Mouse (Mus musculus) forebrain, embryonic 12.5 days (tissue): Measurements from ENCODE around the gene Slc37a1. TPM values are rescaled to one million over a fixed set of nuclear protein-coding genes. Genes with fewer than 3 reads are reported as not detected.

Experiments
- ATAC-seq: fragments of 200-750 bp; cut with Nextera tagmentation; 2 replicates; pipeline ENCODE4 v1.8.0; 2017; ENCODE audit warnings: moderate TSS enrichment; ENCODE audit not compliant: low FRiP score
- H3K27ac ChIP-seq: fragments of 300-500 bp; sonication (generic); 2 replicates; pipeline ENCODE4 v1.5.1; 2016; ENCODE audit warnings: mild to moderate bottlenecking
- H3K27me3 ChIP-seq: fragments of 300-500 bp; sonication (generic); 2 replicates; pipeline ENCODE4 v1.6.1; 2016; ENCODE audit warnings: mild to moderate bottlenecking
- H3K36me3 ChIP-seq: fragments of 300-500 bp; sonication (generic); replicated peaks from 2 replicates; pipeline ENCODE4 v1.6.1; 2016; ENCODE audit warnings: mild to moderate bottlenecking
- H3K4me1 ChIP-seq: fragments of 300-500 bp; sonication (generic); 2 replicates; pipeline ENCODE4 v1.6.1; 2016
- H3K4me2 ChIP-seq: fragments of 300-500 bp; sonication (generic); 2 replicates; pipeline ENCODE4 v1.6.1; 2016; ENCODE audit warnings: mild to moderate bottlenecking, moderate library complexity
- H3K4me3 ChIP-seq: fragments of 300-500 bp; sonication (generic); replicated peaks from 2 replicates; pipeline ENCODE4 v1.5.1; 2016; ENCODE audit warnings: mild to moderate bottlenecking
- H3K9ac ChIP-seq: fragments of 300-500 bp; sonication (generic); 2 replicates; pipeline ENCODE4 v1.6.1; 2016; ENCODE audit warnings: mild to moderate bottlenecking
- H3K9me3 ChIP-seq: fragments of 300-500 bp; sonication (generic); 2 replicates; pipeline ENCODE4 v1.6.1; 2016
- WGBS: fragments of 180-500 bp; shearing (Covaris S2); methylation state at CpG from one replicate; pipeline ENCODE4 v1.1.7; 2016; 5-methylcytosine and 5-hydroxymethylcytosine counted together
- polyA plus RNA-seq: library from polyadenylated mRNA; unstranded; fragments of >200 nt; fragmentation: Nextera tagmentation; extraction: Ambion mirVana; gene quantifications from 2 replicates; pipeline ENCODE4 v1.2.1, GENCODE M21; 2016

Gene Slc37a1
- polyA plus RNA-seq, 1 experiment from 2014 or later, result 9.4 TPM

DNA sequence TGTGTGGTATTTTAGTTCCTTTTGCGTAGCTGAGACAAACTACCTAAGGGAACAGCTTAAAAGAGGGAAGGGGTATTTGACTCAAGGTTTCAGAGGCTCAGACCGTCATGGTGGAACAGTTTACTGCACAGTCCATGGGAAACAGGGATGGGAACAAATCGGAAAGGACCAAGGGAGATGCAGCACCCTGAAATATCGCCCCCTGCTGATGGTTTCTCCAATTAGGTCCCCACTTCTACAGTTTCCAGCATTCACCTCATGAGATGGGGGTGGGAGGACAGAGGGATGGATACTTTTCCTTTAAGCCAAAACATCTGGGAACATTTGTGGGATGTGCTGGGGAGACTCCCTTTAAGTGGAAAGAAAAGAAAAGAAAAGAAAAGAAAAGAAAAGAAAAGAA, 26.8 kb upstream of the Slc37a1 start:
- H3K36me3 ChIP-seq, result no peaks in the 10 kb centered on the region
- 0 out of 2 replicates have a peak, but pooled peaks cover 3% of the 10 kb centered on the region for H3K4me1 ChIP-seq
- H3K9me3 ChIP-seq, result no peaks in the 10 kb centered on the region
- H3K4me3 ChIP-seq, result no peak overlapping the region
- ATAC-seq, result no peak
- no peak overlapping the region for H3K9ac ChIP-seq
- H3K27ac ChIP-seq, result no peak overlapping the region
- H3K4me2 ChIP-seq, result no peak overlapping the region
- 75% methylated on average over 4 of the region's 4 CpGs for WGBS
- no peaks in the 10 kb centered on the region for H3K27me3 ChIP-seq

DNA sequence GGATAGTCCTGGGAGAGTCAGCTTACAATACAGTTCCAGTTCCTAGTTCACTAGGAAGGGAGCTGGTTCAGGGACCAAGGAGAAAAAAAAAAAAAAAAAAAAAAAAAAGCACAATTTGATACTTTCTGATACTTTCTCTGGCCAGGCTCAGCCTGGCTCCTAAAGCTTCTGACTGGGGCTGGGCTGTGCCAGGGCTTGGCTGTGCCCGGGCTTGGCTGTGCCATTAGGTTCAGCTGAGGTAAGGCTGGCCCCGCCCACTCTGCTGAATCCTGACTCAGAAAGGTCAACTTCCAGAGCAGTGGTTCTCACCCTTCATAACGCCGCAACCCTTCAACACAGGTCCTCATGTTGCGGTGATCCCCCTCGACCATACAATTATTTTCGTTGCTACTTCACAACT, 26.2 kb upstream of the Slc37a1 start:
- Histone ChIP-seq H3K9me3 (no peaks in the 10 kb centered on the region), H3K4me3 (no peak overlapping the region), H3K4me1 (0 out of 2 replicates have a peak, but pooled peaks cover 7% of the 10 kb centered on the region), H3K36me3 (no peaks in the 10 kb centered on the region), H3K9ac (no peak overlapping the region), H3K27ac (no peak overlapping the region), H3K27me3 (no peaks in the 10 kb centered on the region), H3K4me2 (no peak overlapping the region)
- no peak for ATAC-seq
- WGBS, result 90% methylated on average over 7 of the region's 7 CpGs

DNA sequence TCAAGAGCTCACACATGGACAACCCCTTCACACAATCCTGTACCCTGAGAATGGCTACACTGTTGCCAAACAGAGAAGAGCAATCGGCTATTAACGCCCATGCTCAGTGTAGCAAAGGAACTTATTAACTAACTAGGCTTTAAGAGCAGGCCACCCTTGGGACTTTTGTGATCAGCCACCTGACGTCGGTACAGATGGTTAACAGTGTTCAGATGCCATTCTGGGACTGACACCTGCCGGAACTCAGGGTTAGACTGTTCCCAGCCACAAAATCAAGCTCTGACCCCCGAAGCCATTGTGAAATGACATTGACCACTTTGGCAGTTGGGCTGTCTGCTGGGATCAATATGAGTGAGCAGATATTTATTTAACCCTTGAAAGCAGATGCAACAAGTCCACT, 25.2 kb upstream of the Slc37a1 start:
- 89% methylated on average over 6 of the region's 6 CpGs for WGBS
- H3K27me3 ChIP-seq, result no peaks in the 10 kb centered on the region
- no peak overlapping the region for H3K27ac ChIP-seq
- H3K4me3 ChIP-seq, result no peak overlapping the region
- no peak for ATAC-seq
- no peak overlapping the region for H3K4me2 ChIP-seq
- H3K4me1 ChIP-seq, result 0 out of 2 replicates have a peak, but pooled peaks cover 7% of the 10 kb centered on the region
- H3K9ac ChIP-seq, result no peak overlapping the region
- H3K9me3 ChIP-seq, result no peaks in the 10 kb centered on the region
- H3K36me3 ChIP-seq, result no peaks in the 10 kb centered on the region

DNA sequence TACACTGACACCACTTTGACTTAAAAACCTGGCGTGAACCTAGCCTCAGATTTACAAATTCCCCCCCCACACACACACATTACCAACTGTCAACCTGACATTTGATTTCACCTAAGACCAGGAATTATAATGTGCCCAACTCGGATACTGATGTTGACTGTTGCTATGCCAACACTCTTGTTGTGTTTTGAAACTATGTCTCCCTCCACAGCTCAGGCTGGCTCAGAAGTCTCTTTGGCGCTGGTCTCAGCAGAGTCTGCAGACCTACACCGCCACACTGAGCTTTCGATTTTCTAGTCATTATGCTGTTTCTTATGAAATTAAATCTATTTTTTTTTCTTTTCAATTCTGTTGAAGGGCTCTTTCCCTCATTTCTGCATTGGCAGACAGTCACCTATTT, 23.9 kb upstream of the Slc37a1 start:
- 75% methylated on average over 5 of the region's 5 CpGs for WGBS
- ATAC-seq, result no peak
- H3K27me3 ChIP-seq, result no peaks in the 10 kb centered on the region

DNA sequence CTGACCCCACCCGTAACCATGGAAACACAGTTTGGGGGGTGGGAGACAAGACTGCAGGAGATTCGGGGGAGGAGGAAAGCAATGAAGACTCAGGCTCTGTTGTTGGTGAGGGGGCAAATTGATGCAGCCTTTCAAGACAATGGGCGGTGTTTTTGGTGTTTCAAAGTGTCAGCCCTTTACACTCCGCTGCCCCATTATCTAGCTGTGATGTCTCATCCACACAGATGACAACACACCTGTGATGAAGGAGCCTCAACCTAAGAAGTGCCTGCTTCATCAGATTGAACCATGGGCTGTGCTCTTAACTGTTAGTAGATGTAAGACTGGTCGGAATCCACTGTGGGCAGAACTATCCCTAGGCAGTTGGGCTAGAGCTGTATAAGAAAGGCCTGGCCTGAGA, 22.8 kb upstream of the Slc37a1 start:
- no peak overlapping the region for H3K4me3 ChIP-seq
- no peaks in the 10 kb centered on the region for H3K27me3 ChIP-seq
- H3K9ac ChIP-seq, result no peak overlapping the region
- H3K4me2 ChIP-seq, result no peak overlapping the region
- 0 out of 2 replicates have a peak, but pooled peaks cover 7% of the 10 kb centered on the region for H3K4me1 ChIP-seq
- WGBS, result 93% methylated on average over 5 of the region's 5 CpGs
- H3K27ac ChIP-seq, result no peak overlapping the region
- H3K36me3 ChIP-seq, result no peaks in the 10 kb centered on the region
- H3K9me3 ChIP-seq, result no peaks in the 10 kb centered on the region
- no peak for ATAC-seq

More for the DNA sequence above, 23.9 kb upstream of the Slc37a1 start:
- H3K9ac ChIP-seq, result no peak overlapping the region
- no peak overlapping the region for H3K4me3 ChIP-seq
- H3K4me1 ChIP-seq, result 0 out of 2 replicates have a peak, but pooled peaks cover 7% of the 10 kb centered on the region
- no peaks in the 10 kb centered on the region for H3K9me3 ChIP-seq
- H3K36me3 ChIP-seq, result no peaks in the 10 kb centered on the region
- no peak overlapping the region for H3K4me2 ChIP-seq
- no peak overlapping the region for H3K27ac ChIP-seq

DNA sequence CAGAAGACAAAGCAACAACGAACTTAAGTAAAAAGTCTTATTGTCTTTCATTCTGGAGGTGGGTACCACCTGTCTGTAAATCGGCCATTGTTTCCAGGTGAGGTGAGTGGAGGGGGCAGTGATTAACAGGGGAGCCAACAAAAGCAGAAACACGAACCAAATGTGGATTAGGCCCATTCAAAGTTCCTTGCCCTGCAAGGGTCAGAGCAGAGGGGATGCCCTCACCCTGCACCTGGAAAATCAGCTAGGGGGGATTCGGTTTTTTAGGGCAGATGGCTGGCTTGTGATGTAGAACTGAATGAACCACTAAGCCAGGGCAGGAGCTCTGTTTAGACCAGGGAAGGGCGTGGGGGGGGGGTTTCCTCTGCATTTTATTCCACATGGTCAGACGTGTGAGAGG, 22.2 kb upstream of the Slc37a1 start:
- 0 out of 2 replicates have a peak, but pooled peaks cover 7% of the 10 kb centered on the region for H3K4me1 ChIP-seq
- no peak overlapping the region for H3K27ac ChIP-seq
- H3K9ac ChIP-seq, result no peak overlapping the region
- WGBS, result 43% methylated on average over 6 of the region's 6 CpGs
- no peaks in the 10 kb centered on the region for H3K27me3 ChIP-seq
- no peaks in the 10 kb centered on the region for H3K36me3 ChIP-seq
- no peaks in the 10 kb centered on the region for H3K9me3 ChIP-seq
- no peak overlapping the region for H3K4me2 ChIP-seq
- ATAC-seq, result no peak
- H3K4me3 ChIP-seq, result no peak overlapping the region

DNA sequence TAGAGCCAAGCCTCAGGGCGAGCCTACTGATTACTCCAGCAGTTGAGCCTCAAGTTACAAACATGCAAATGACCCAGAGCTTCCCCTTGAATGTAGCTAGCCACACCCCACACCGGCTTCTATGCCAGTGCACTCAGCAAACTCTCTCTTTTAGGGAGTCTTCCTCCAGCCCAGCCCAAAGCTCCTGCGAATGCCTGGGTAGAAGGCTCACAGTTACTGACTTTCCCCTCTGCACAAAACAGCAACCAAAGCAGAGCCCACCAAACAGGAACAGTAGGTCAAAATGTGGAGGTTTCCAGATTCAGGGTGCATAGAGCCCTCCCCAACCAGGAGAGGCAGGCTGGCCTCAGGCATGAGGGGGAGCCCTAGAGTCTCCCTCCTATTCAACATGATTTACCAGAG, 21.4 kb upstream of the Slc37a1 start:
- Histone ChIP-seq H3K9ac (no peak overlapping the region), H3K27me3 (no peaks in the 10 kb centered on the region), H3K4me2 (no peak overlapping the region), H3K4me1 (0 out of 2 replicates have a peak, but pooled peaks cover 7% of the 10 kb centered on the region), H3K4me3 (no peak overlapping the region), H3K9me3 (no peaks in the 10 kb centered on the region), H3K27ac (no peak overlapping the region), H3K36me3 (no peaks in the 10 kb centered on the region)
- ATAC-seq, result no peak
- WGBS, result 15% methylated on average over 3 of the region's 3 CpGs

DNA sequence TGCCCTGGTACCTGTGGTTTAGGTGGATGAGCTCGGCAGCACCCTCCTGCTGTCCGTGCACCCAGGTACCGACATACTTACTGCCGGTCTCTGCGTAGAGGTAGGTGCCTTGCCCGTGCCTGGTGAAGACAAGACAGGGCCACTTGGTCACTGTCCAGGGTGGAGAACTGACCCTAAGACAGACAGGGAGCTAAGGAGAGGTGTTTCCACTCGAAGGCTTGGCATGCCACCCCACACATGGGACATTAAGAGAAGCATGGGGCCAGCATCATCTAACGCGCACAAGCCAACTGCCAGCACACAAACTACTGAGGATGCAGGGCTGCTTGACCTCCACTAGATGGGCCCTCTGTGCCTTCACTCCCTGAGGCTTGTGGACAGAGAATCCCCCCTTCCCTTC, 20.8 kb upstream of the Slc37a1 start:
- Histone ChIP-seq H3K27ac (no peak overlapping the region), H3K4me1 (0 out of 2 replicates have a peak, but pooled peaks cover 7% of the 10 kb centered on the region), H3K4me2 (no peak overlapping the region), H3K4me3 (no peak overlapping the region), H3K27me3 (no peaks in the 10 kb centered on the region), H3K9ac (no peak overlapping the region), H3K36me3 (no peaks in the 10 kb centered on the region), H3K9me3 (no peaks in the 10 kb centered on the region)
- no peak for ATAC-seq
- WGBS, result 89% methylated on average over 9 of the region's 9 CpGs

DNA sequence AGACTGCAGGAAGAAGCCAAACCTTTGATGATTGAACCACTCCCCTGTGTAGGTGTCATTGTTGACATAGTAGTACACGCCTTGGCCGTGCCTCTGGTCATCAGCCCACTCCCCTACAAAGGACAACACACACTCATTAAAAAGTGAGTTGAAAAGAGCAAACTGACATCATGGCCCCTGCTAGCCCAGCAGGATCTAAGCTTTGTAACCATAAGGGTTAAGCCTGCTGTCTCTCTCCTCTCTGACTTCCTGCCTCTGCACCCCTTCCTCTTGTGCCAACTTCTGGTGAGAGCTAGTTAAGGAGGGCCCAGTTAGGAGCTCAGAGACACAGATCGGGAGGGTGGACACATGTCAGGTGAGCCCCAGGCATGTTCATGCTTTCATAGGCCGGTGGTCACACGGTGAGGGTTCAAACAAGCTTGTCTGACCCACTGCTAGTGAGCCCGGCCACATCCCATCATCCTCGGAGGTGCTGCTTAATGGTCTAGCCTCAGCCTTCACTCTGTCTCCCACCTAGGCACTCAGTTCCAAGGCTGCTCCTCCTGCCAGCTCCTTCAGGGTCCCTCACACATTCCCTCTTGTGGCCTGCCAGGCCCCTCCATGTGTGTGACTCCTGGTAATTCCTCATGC, 20.2 kb upstream of the Slc37a1 start:
- H3K4me3 ChIP-seq, result no peak overlapping the region
- WGBS, result 83% methylated on average over 7 of the region's 7 CpGs
- H3K36me3 ChIP-seq, result no peaks in the 10 kb centered on the region
- no peak overlapping the region for H3K9ac ChIP-seq
- H3K4me2 ChIP-seq, result no peak overlapping the region
- H3K9me3 ChIP-seq, result no peaks in the 10 kb centered on the region
- no peak for ATAC-seq
- no peak overlapping the region for H3K27ac ChIP-seq
- 0 out of 2 replicates have a peak, but pooled peaks cover 7% of the 10 kb centered on the region for H3K4me1 ChIP-seq
- H3K27me3 ChIP-seq, result no peaks in the 10 kb centered on the region

DNA sequence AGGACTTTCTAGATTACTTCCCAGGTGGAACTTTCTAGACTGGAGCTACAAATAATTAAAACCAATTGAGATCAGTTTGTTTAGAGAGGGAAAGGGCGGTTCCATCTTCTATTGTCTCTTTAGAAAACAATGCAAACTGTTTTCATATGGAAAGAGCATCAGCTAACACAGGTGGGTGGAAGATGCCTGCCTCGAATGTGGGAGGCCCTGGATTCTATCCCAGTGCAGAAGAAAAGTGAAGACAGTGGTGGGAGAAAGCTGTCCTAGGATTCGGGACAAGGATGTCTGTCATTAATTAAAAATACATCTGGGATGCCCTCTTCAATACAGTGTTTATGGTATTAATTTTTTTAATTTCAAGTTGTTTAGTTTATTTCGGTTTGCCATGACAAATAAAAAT, 19.5 kb upstream of the Slc37a1 start:
- H3K27me3 ChIP-seq, result no peaks in the 10 kb centered on the region
- H3K27ac ChIP-seq, result no peak overlapping the region
- H3K4me2 ChIP-seq, result no peak overlapping the region
- 0 out of 2 replicates have a peak, but pooled peaks cover 7% of the 10 kb centered on the region for H3K4me1 ChIP-seq
- H3K36me3 ChIP-seq, result no peaks in the 10 kb centered on the region
- 79% methylated on average over 4 of the region's 4 CpGs for WGBS
- H3K9me3 ChIP-seq, result no peaks in the 10 kb centered on the region
- H3K4me3 ChIP-seq, result no peak overlapping the region
- no peak overlapping the region for H3K9ac ChIP-seq
- ATAC-seq, result no peak

DNA sequence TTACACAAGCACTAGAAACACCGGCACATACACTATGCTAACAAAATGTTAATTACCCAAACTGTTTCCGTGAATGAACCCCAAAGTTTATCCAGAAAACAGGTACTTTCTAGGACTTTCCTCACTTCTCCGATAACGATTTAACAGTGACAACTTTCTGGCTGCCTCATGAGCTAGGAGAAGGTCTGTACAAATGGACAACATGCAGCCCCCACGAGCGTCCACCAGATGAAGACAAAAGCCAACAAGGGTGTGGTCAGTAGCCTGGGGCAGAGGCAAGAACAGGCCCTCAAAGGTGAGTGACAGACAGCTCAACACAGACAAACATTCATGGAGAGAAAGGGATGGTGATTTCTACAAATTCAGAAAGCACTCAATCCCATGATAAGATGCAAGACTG, 19.0 kb upstream of the Slc37a1 start:
- 89% methylated on average over 6 of the region's 6 CpGs for WGBS
- no peak overlapping the region for H3K4me2 ChIP-seq

DNA sequence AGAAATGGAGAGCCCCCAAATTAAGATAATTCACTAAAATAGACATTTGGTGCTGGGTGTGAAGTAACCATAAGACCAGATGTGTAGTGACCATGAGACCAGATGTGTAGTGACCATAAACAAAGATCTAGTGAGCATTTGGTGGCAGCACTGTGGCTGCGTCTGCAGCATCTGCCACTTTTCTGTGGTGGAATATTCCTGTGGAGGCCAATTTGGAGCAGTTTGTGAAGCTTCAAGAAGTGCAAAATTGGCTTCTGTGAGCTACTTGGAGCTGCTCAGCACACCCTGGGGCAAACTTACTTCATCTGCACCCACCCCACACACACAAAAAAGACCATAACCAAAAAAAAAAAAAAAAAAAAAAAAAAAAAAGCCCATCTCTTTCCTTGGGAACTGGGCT, 18.6 kb upstream of the Slc37a1 start:
- no peak for ATAC-seq

More for the DNA sequence above, 19.0 kb upstream of the Slc37a1 start:
- no peaks in the 10 kb centered on the region for H3K9me3 ChIP-seq
- ATAC-seq, result no peak
- no peaks in the 10 kb centered on the region for H3K27me3 ChIP-seq
- H3K36me3 ChIP-seq, result no peaks in the 10 kb centered on the region
- H3K4me1 ChIP-seq, result 0 out of 2 replicates have a peak, but pooled peaks cover 7% of the 10 kb centered on the region
- H3K9ac ChIP-seq, result no peak overlapping the region
- no peak overlapping the region for H3K4me3 ChIP-seq
- H3K27ac ChIP-seq, result no peak overlapping the region

DNA sequence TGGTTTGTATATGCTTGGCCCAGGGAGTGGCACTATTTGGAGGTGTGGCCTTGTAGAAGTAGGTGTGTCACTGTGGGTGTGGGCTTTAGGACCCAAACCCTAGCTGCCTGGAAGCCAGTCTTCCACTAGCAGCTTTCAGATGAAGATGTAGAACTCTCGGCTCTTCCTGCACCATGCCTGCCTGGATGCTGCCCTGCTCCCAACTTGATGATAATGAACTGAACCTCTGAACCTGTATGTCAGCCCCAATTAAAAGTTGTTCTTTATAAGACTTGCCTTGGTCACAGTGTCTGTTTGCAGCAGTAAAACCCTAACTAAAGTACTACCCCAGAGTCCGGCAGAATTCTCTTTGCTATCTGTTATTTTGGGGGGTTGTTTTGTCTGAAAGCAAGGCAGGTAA, 16.8 kb upstream of the Slc37a1 start:
- no peaks in the 10 kb centered on the region for H3K36me3 ChIP-seq
- no peak for ATAC-seq
- no peaks in the 10 kb centered on the region for H3K27me3 ChIP-seq
- WGBS, result 88% methylated on average over 2 of the region's 2 CpGs
- no peak overlapping the region for H3K27ac ChIP-seq
- no peaks in the 10 kb centered on the region for H3K9me3 ChIP-seq
- 0 out of 2 replicates have a peak, but pooled peaks cover 5% of the 10 kb centered on the region for H3K4me1 ChIP-seq
- no peak overlapping the region for H3K9ac ChIP-seq
- no peak overlapping the region for H3K4me2 ChIP-seq
- H3K4me3 ChIP-seq, result no peak overlapping the region

More for the DNA sequence above, 18.6 kb upstream of the Slc37a1 start:
- Histone ChIP-seq H3K4me3 (no peak overlapping the region), H3K9me3 (no peaks in the 10 kb centered on the region), H3K27ac (no peak overlapping the region), H3K9ac (no peak overlapping the region), H3K4me2 (no peak overlapping the region), H3K27me3 (no peaks in the 10 kb centered on the region), H3K36me3 (no peaks in the 10 kb centered on the region), H3K4me1 (0 out of 2 replicates have a peak, but pooled peaks cover 7% of the 10 kb centered on the region)
- WGBS, result 88% methylated on average over 1 of the region's 1 CpGs
